Mouse (Mus musculus): ENCODE results near the gene Adad2.

GRCm38 (mm10) chr8:119620848-119621465, 8.4 kb downstream of the Adad2 start:
- TF ChIP-seq CTCF (IDR thresholded peaks at IDR 0.05; ENCODE audit: borderline replicate concordance, control insufficient read depth, extremely low read depth, insufficient read depth, low read length, poor library complexity) (no peak), POLR2A (IDR thresholded peaks at IDR 0.05; ENCODE audit: control insufficient read depth, extremely low read depth, insufficient read depth, low read length, poor library complexity) (no peak)
